Mouse (Mus musculus): ENCODE results near the gene Zfhx3. TPM values are rescaled to one million over a fixed set of nuclear protein-coding genes. Genes with fewer than 3 reads are reported as not detected.

The Zfhx3 gene
- polyA plus RNA-seq, 1 experiment = 17.1 TPM

- Histone ChIP-seq H3K4me1 (ENCODE audit: control insufficient read depth, insufficient read depth, low read length) (no peaks in the 10 kb centered on the region), H3K4me3 (ENCODE audit: insufficient read depth, low read length) (no peak overlapping the region), H3K27ac (ENCODE audit: insufficient read depth, low read depth, low read length) (no peak overlapping the region)
- TF ChIP-seq CTCF (IDR thresholded peaks at IDR 0.05; ENCODE audit: low read depth, low read length) (no peak), POLR2A (IDR thresholded peaks at IDR 0.05; ENCODE audit: borderline replicate concordance, low read depth, low read length) (no peak)
These were observed 853.6 kb downstream of the Zfhx3 start for GRCm38 (mm10) chr8:108796076-108796475.

GRCm38 (mm10) chr8:108796882-108797281 lies 854.4 kb downstream of the Zfhx3 start:
- TF ChIP-seq POLR2A (IDR thresholded peaks at IDR 0.05; ENCODE audit: borderline replicate concordance, low read depth, low read length) (no peak), CTCF (IDR thresholded peaks at IDR 0.05; ENCODE audit: low read depth, low read length) (no peak)
- no peak overlapping the region for H3K27ac ChIP-seq (ENCODE audit: insufficient read depth, low read depth, low read length)
- no peaks in the 10 kb centered on the region for H3K4me1 ChIP-seq (ENCODE audit: control insufficient read depth, insufficient read depth, low read length)
- no peak overlapping the region for H3K4me3 ChIP-seq (ENCODE audit: insufficient read depth, low read length)

- no peak overlapping the region for H3K27ac ChIP-seq (ENCODE audit: insufficient read depth, low read depth, low read length)
- TF ChIP-seq POLR2A (IDR thresholded peaks at IDR 0.05; ENCODE audit: borderline replicate concordance, low read depth, low read length) = no peak
- no peak for TF ChIP-seq CTCF (IDR thresholded peaks at IDR 0.05; ENCODE audit: low read depth, low read length)
- no peak overlapping the region for H3K4me3 ChIP-seq (ENCODE audit: insufficient read depth, low read length)
- H3K4me1 ChIP-seq (ENCODE audit: control insufficient read depth, insufficient read depth, low read length) = no peaks in the 10 kb centered on the region
These were observed 855.6 kb downstream of the Zfhx3 start for GRCm38 (mm10) chr8:108798012-108798411.

GRCm38 (mm10) chr8:108799250-108799649 lies 856.8 kb downstream of the Zfhx3 start:
- Histone ChIP-seq H3K4me1 (ENCODE audit: control insufficient read depth, insufficient read depth, low read length) (no peaks in the 10 kb centered on the region), H3K27ac (ENCODE audit: insufficient read depth, low read depth, low read length) (no peak overlapping the region), H3K4me3 (ENCODE audit: insufficient read depth, low read length) (no peak overlapping the region)
- TF ChIP-seq CTCF (IDR thresholded peaks at IDR 0.05; ENCODE audit: low read depth, low read length) (no peak), POLR2A (IDR thresholded peaks at IDR 0.05; ENCODE audit: borderline replicate concordance, low read depth, low read length) (no peak)

GRCm38 (mm10) chr8:108800357-108800756 lies 857.9 kb downstream of the Zfhx3 start:
- no peak overlapping the region for H3K4me3 ChIP-seq (ENCODE audit: insufficient read depth, low read length)
- no peaks in the 10 kb centered on the region for H3K4me1 ChIP-seq (ENCODE audit: control insufficient read depth, insufficient read depth, low read length)
- TF ChIP-seq CTCF (IDR thresholded peaks at IDR 0.05; ENCODE audit: low read depth, low read length) = no peak
- TF ChIP-seq POLR2A (IDR thresholded peaks at IDR 0.05; ENCODE audit: borderline replicate concordance, low read depth, low read length) = no peak
- no peak overlapping the region for H3K27ac ChIP-seq (ENCODE audit: insufficient read depth, low read depth, low read length)

DNA sequence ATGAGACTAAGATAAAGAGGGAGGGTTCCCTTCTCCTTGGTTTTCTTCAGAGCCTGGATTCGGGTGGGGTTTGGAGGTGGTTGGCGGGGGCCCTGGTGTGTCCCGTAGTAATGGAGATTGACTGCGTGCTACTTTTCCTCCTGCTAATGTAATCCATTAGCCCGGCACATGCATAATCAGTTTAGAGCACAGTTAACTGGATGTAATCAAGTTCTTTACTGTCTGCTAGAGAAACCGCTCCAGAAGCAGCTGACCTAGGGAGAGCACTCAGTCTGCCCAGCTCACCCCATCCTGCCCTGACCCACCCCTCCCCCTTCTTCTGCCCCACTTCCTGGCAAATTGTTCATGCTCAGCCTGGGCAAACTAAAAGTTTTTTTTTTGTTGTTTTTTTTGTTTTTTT lies 860.6 kb downstream of the Zfhx3 start:
- TF ChIP-seq CTCF (IDR thresholded peaks at IDR 0.05; ENCODE audit: low read depth, low read length) = no peak
- TF ChIP-seq POLR2A (IDR thresholded peaks at IDR 0.05; ENCODE audit: borderline replicate concordance, low read depth, low read length) = no peak
- no peak overlapping the region for H3K4me3 ChIP-seq (ENCODE audit: insufficient read depth, low read length)
- no peak overlapping the region for H3K27ac ChIP-seq (ENCODE audit: insufficient read depth, low read depth, low read length)
- H3K4me1 ChIP-seq (ENCODE audit: control insufficient read depth, insufficient read depth, low read length) = no peaks in the 10 kb centered on the region

DNA sequence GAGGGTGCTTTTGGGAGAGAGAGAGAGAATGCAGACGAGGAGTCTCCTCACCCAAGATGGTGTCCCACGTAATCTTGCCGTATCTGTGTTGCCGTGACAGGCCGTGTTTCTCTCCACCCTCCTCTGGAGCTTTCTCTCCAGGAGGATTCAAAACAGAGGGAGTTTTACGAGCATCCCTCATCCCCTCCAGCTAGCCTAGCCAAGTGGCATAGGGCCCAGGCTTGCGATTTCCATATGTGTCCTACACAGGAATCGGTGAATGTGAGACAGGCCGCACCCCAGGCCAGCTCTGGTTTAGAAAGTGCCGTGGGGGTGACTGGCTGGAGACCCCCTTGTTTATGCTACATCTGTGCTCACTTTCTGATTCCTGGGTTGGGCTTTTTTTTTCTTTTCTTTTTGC lies 869.2 kb downstream of the Zfhx3 start:
- Histone ChIP-seq H3K27ac (ENCODE audit: insufficient read depth, low read depth, low read length) (no peak overlapping the region), H3K4me3 (ENCODE audit: insufficient read depth, low read length) (no peak overlapping the region), H3K4me1 (ENCODE audit: control insufficient read depth, insufficient read depth, low read length) (no peaks in the 10 kb centered on the region)
- TF ChIP-seq CTCF (IDR thresholded peaks at IDR 0.05; ENCODE audit: low read depth, low read length) (no peak), POLR2A (IDR thresholded peaks at IDR 0.05; ENCODE audit: borderline replicate concordance, low read depth, low read length) (no peak)

GRCm38 (mm10) chr8:108813375-108813774 lies 870.9 kb downstream of the Zfhx3 start:
- Histone ChIP-seq H3K27ac (ENCODE audit: insufficient read depth, low read depth, low read length) (no peak overlapping the region), H3K4me3 (ENCODE audit: insufficient read depth, low read length) (no peak overlapping the region), H3K4me1 (ENCODE audit: control insufficient read depth, insufficient read depth, low read length) (no peaks in the 10 kb centered on the region)
- no peak for TF ChIP-seq POLR2A (IDR thresholded peaks at IDR 0.05; ENCODE audit: borderline replicate concordance, low read depth, low read length)
- no peak for TF ChIP-seq CTCF (IDR thresholded peaks at IDR 0.05; ENCODE audit: low read depth, low read length)

GRCm38 (mm10) chr8:108819271-108819671 lies 876.8 kb downstream of the Zfhx3 start:
- Histone ChIP-seq H3K4me1 (ENCODE audit: control insufficient read depth, insufficient read depth, low read length) (peaks cover 19% of the 10 kb centered on the region), H3K27ac (ENCODE audit: insufficient read depth, low read depth, low read length) (no peak overlapping the region), H3K4me3 (ENCODE audit: insufficient read depth, low read length) (no peak overlapping the region)
- no peak for TF ChIP-seq POLR2A (IDR thresholded peaks at IDR 0.05; ENCODE audit: borderline replicate concordance, low read depth, low read length)
- no peak for TF ChIP-seq CTCF (IDR thresholded peaks at IDR 0.05; ENCODE audit: low read depth, low read length)

GRCm38 (mm10) chr8:108819826-108820225 lies 877.4 kb downstream of the Zfhx3 start:
- Histone ChIP-seq H3K4me1 (ENCODE audit: control insufficient read depth, insufficient read depth, low read length) (peaks cover 19% of the 10 kb centered on the region), H3K27ac (ENCODE audit: insufficient read depth, low read depth, low read length) (no peak overlapping the region), H3K4me3 (ENCODE audit: insufficient read depth, low read length) (no peak overlapping the region)
- no peak for TF ChIP-seq CTCF (IDR thresholded peaks at IDR 0.05; ENCODE audit: low read depth, low read length)
- no peak for TF ChIP-seq POLR2A (IDR thresholded peaks at IDR 0.05; ENCODE audit: borderline replicate concordance, low read depth, low read length)

DNA sequence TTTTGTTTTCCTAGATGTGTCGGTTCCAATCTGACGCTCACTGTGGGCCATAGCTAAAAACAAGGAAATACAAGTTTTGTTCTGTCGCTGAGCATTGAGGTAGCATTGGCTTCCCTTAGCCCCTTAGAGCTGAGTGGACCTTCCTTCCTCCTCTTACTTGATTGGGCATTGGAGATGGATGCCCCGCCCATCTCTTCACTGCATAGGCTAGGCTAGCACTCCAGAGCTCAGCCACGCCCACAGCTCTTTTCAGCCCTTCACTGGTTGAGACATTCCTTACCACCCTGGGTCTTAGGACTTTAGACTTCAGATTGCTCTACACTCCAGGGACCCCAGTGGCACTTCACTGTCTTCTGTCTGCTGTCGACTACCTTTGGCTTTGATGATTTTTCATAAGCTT lies 878.2 kb downstream of the Zfhx3 start:
- no peak for TF ChIP-seq CTCF (IDR thresholded peaks at IDR 0.05; ENCODE audit: low read depth, low read length)
- TF ChIP-seq POLR2A (IDR thresholded peaks at IDR 0.05; ENCODE audit: borderline replicate concordance, low read depth, low read length) = no peak
- Histone ChIP-seq H3K27ac (ENCODE audit: insufficient read depth, low read depth, low read length) (no peak overlapping the region), H3K4me3 (ENCODE audit: insufficient read depth, low read length) (no peak overlapping the region), H3K4me1 (ENCODE audit: control insufficient read depth, insufficient read depth, low read length) (peaks cover 19% of the 10 kb centered on the region)
